Mouse (Mus musculus): ENCODE measurements at regions not wholly inside any gene's neighbourhood (a gene's known extent, or its start where the extent isn't known, plus 50 kb on each side); places are given as distances from the start of the nearest gene placed in this dataset.

- dilution Hi-C loops (cut with MboI; ENCODE audit: extremely low pct_ligation_motif_present, extremely low pct_unique_long_range_greater_than_20kb, low sequenced_read_pairs) (no loop called here), in situ Hi-C loops (cut with MboI; ENCODE audit: low pct_ligation_motif_present, low pct_unique_long_range_greater_than_20kb, low sequenced_read_pairs) (no loop called here)
- H3K9ac ChIP-seq (ENCODE audit: insufficient read depth, low read depth): no peak overlapping the region
- no peaks in the 10 kb centered on the region for H3K79me2 ChIP-seq (replicated peaks; ENCODE audit: control insufficient read depth, extremely low read depth, insufficient read depth, poor library complexity, severe bottlenecking)
- no peak overlapping the region for H3K4me2 ChIP-seq (ENCODE audit: insufficient read depth, low read depth, poor library complexity, severe bottlenecking)
- no peaks in the 10 kb centered on the region for H3K36me3 ChIP-seq (replicated peaks in 1 of 2; ENCODE audit: control insufficient read depth in 1 of 2, insufficient read depth in 1 of 2, low read length in 1 of 2)
- no peak overlapping the region for H3K4me3 ChIP-seq (replicated peaks in 1 of 3; ENCODE audit: low read depth in 2 of 3, low read length in 2 of 3, poor library complexity in 1 of 3)
- no peak for DNase-seq (ENCODE audit: extremely low read depth)
- no peak overlapping the region for H3K27ac ChIP-seq (ENCODE audit: insufficient read depth, low read depth)
- H3K27me3 ChIP-seq (replicated peaks): no peaks in the 10 kb centered on the region
- H3K9me3 ChIP-seq (replicated peaks; ENCODE audit: low read length): no peaks in the 10 kb centered on the region
- no peaks in the 10 kb centered on the region for H3K4me1 ChIP-seq (ENCODE audit: control insufficient read depth in 1 of 2, insufficient read depth in 2 of 2)
- no peak for TF ChIP-seq ETS1 (conservative IDR thresholded peaks at IDR 0.05; ENCODE audit: low read depth, low read length)
- no peak for TF ChIP-seq NRF1 (IDR thresholded peaks at IDR 0.05; ENCODE audit: low read depth, low read length)
- no peak for TF ChIP-seq GABPA (IDR thresholded peaks at IDR 0.05; ENCODE audit: insufficient replicate concordance, low read depth, low read length)
- no peak for TF ChIP-seq RAD21 (IDR thresholded peaks at IDR 0.05; ENCODE audit: low read depth, low read length)
- no peak for TF ChIP-seq MYC (IDR thresholded peaks at IDR 0.05; ENCODE audit: low read depth, low read length)
- TF ChIP-seq CHD1 (IDR thresholded peaks at IDR 0.05; ENCODE audit: low read depth, low read length): no peak
- TF ChIP-seq ZC3H11A (IDR thresholded peaks at IDR 0.05; ENCODE audit: low read depth, low read length): no peak
- no peak for TF ChIP-seq JUND (conservative IDR thresholded peaks at IDR 0.05; ENCODE audit: low read depth, low read length)
- TF ChIP-seq ZMIZ1 (IDR thresholded peaks at IDR 0.05; ENCODE audit: low read depth, low read length): no peak
- TF ChIP-seq CHD2 (IDR thresholded peaks at IDR 0.05; ENCODE audit: low read length): no peak
- no peak for TF ChIP-seq TCF12 (IDR thresholded peaks at IDR 0.05; ENCODE audit: low read depth, low read length)
- TF ChIP-seq IRF4 (IDR thresholded peaks at IDR 0.05; ENCODE audit: low read depth, low read length): no peak
- TF ChIP-seq NELFE (IDR thresholded peaks at IDR 0.05; ENCODE audit: low read depth, low read length): no peak
- no peak for TF ChIP-seq KAT2A (IDR thresholded peaks at IDR 0.05; ENCODE audit: insufficient replicate concordance, low read length)
- no peak for TF ChIP-seq HCFC1 (IDR thresholded peaks at IDR 0.05; ENCODE audit: low read depth, low read length)
- TF ChIP-seq TBP (conservative IDR thresholded peaks at IDR 0.05; ENCODE audit: low read depth, low read length): no peak
- no peak for TF ChIP-seq RCOR1 (conservative IDR thresholded peaks at IDR 0.05; ENCODE audit: low read depth, low read length)
Measured at GRCm38 (mm10) chr6:50961592-50961991, 307.4 kb upstream of the Npvf start.

DNA sequence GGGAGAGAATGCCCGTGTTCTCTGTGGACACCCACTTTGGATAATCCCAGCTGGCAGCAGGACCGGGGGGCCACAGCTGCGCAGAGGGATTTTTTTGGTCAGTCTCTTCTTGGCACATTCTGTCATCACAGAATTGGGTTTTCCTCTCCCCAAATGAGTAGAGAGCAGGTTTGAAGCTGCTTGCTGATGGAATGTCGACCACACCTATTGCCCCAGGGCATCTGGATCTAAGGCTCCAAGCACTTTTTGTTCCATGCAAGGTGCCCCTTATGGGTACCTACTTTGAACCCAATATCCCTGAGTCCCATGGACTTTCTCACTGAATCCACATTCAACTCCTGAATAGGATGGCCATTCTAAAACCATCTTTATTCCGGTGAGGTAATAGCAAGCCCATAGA lies 314.3 kb upstream of the Npvf start:
- Histone ChIP-seq H3K4me1 (ENCODE audit: control insufficient read depth in 1 of 2, insufficient read depth in 2 of 2) (peaks cover 0 to 5% of the 10 kb centered on the region in 2 experiments; a peak in 2 of 4 replicates), H3K9me3 (replicated peaks; ENCODE audit: low read length) (no peaks in the 10 kb centered on the region), H3K36me3 (replicated peaks in 1 of 2; ENCODE audit: control insufficient read depth in 1 of 2, insufficient read depth in 1 of 2, low read length in 1 of 2) (no peaks in the 10 kb centered on the region), H3K27me3 (replicated peaks) (no peaks in the 10 kb centered on the region), H3K4me2 (ENCODE audit: insufficient read depth, low read depth, poor library complexity, severe bottlenecking) (no peak overlapping the region), H3K4me3 (replicated peaks in 1 of 3; ENCODE audit: low read depth in 2 of 3, low read length in 2 of 3, poor library complexity in 1 of 3) (no peak overlapping the region), H3K79me2 (replicated peaks; ENCODE audit: control insufficient read depth, extremely low read depth, insufficient read depth, poor library complexity, severe bottlenecking) (no peaks in the 10 kb centered on the region), H3K27ac (ENCODE audit: insufficient read depth, low read depth) (no peak overlapping the region), H3K9ac (ENCODE audit: insufficient read depth, low read depth) (no peak overlapping the region)
- in situ Hi-C loops (cut with MboI; ENCODE audit: low pct_ligation_motif_present, low pct_unique_long_range_greater_than_20kb, low sequenced_read_pairs): no loop called here
- no peak for DNase-seq (ENCODE audit: extremely low read depth)
- TF ChIP-seq CHD2 (IDR thresholded peaks at IDR 0.05; ENCODE audit: low read length) (no peak), JUN (IDR thresholded peaks at IDR 0.05; ENCODE audit: insufficient read depth, low read depth, low read length) (no peak), MAZ (IDR thresholded peaks at IDR 0.05; ENCODE audit: low read depth, low read length) (no peak), SIN3A (IDR thresholded peaks at IDR 0.05; ENCODE audit: low read length) (no peak), RCOR1 (conservative IDR thresholded peaks at IDR 0.05; ENCODE audit: low read depth, low read length) (no peak), ZMIZ1 (IDR thresholded peaks at IDR 0.05; ENCODE audit: low read depth, low read length) (no peak), MAX (IDR thresholded peaks at IDR 0.05; ENCODE audit: low read length) (no peak), UBTF (IDR thresholded peaks at IDR 0.05; ENCODE audit: low read depth, low read length) (no peak), ELF1 (IDR thresholded peaks at IDR 0.05; ENCODE audit: low read depth, low read length) (no peak), SMC3 (IDR thresholded peaks at IDR 0.05; ENCODE audit: low read depth, low read length) (no peak), ZKSCAN1 (IDR thresholded peaks at IDR 0.05; ENCODE audit: borderline replicate concordance, low read depth, low read length) (no peak), MEF2A (IDR thresholded peaks at IDR 0.05; ENCODE audit: borderline replicate concordance, low read depth, low read length) (no peak), MAFK (IDR thresholded peaks at IDR 0.05; ENCODE audit: insufficient replicate concordance, low read length) (no peak), POLR2AphosphoS2 (IDR thresholded peaks at IDR 0.05; ENCODE audit: low read depth, low read length) (no peak), JUND (conservative IDR thresholded peaks at IDR 0.05; ENCODE audit: low read depth, low read length) (no peak), EP300 (IDR thresholded peaks at IDR 0.05; ENCODE audit: low read length) (no peak), RAD21 (IDR thresholded peaks at IDR 0.05; ENCODE audit: low read depth, low read length) (no peak), NRF1 (IDR thresholded peaks at IDR 0.05; ENCODE audit: low read depth, low read length) (no peak), NELFE (IDR thresholded peaks at IDR 0.05; ENCODE audit: low read depth, low read length) (no peak)
- dilution Hi-C loops (cut with MboI; ENCODE audit: extremely low pct_ligation_motif_present, extremely low pct_unique_long_range_greater_than_20kb, low sequenced_read_pairs): no loop called here
